Mouse (Mus musculus) lung, embryonic 15.5 days (tissue): ENCODE data around the gene Ovol3. TPM values are rescaled to one million over a fixed set of nuclear protein-coding genes. Genes with fewer than 3 reads are reported as not detected.
"Not testable (repeated sequence)": the region's sequence is repeated elsewhere in the genome, so short reads cannot be mapped to it uniquely, and the experiment has no call there.

Experiments
- ATAC-seq: fragments of 200-750 bp; cut with Nextera tagmentation; 2 replicates; pipeline ENCODE4 v1.8.0; 2017; ENCODE audit warnings: moderate number of reproducible peaks, borderline replicate concordance; ENCODE audit not compliant: low FRiP score, low TSS enrichment; ENCODE audit errors: extremely low read depth
- H3K27ac ChIP-seq: fragments of 300-500 bp; sonication (generic); 2 replicates; pipeline ENCODE4 v1.5.1; 2015; ENCODE audit warnings: moderate library complexity, mild to moderate bottlenecking, inconsistent platforms
- H3K27me3 ChIP-seq: fragments of 300-500 bp; sonication (generic); 2 replicates; pipeline ENCODE4 v1.6.1; 2015; ENCODE audit warnings: inconsistent platforms
- H3K36me3 ChIP-seq: fragments of 300-500 bp; sonication (generic); 2 replicates; pipeline ENCODE4 v1.6.1; 2015; ENCODE audit warnings: inconsistent platforms
- H3K4me1 ChIP-seq: fragments of 300-500 bp; sonication (generic); 2 replicates; pipeline ENCODE4 v1.6.1; 2015; ENCODE audit warnings: inconsistent platforms
- H3K4me2 ChIP-seq: fragments of 300-500 bp; sonication (generic); 2 replicates; pipeline ENCODE4 v1.6.1; 2015; ENCODE audit warnings: inconsistent platforms, mild to moderate bottlenecking, moderate library complexity
- H3K4me3 ChIP-seq: fragments of 300-500 bp; sonication (generic); 2 replicates; pipeline ENCODE4 v1.5.1; 2015; ENCODE audit warnings: mild to moderate bottlenecking, inconsistent platforms
- H3K9ac ChIP-seq: fragments of 300-500 bp; sonication (generic); 2 replicates; pipeline ENCODE4 v1.6.1; 2015; ENCODE audit warnings: inconsistent platforms
- H3K9me3 ChIP-seq: fragments of 300-500 bp; sonication (generic); 2 replicates; pipeline ENCODE4 v1.6.1; 2016; ENCODE audit warnings: inconsistent platforms
- WGBS: fragments of 180-500 bp; shearing (Covaris S2); methylation state at CpG from one replicate; pipeline ENCODE4 v1.1.7; 2015; 5-methylcytosine and 5-hydroxymethylcytosine counted together
- polyA plus RNA-seq: library from polyadenylated mRNA; unstranded; fragments of >200 nt; fragmentation: Nextera tagmentation; extraction: Ambion mirVana; gene quantifications from 2 replicates; pipeline ENCODE4 v1.2.1, GENCODE M21; 2015

Ovol3 gene
- polyA plus RNA-seq, 1 experiment from 2014 or later: not detected

DNA sequence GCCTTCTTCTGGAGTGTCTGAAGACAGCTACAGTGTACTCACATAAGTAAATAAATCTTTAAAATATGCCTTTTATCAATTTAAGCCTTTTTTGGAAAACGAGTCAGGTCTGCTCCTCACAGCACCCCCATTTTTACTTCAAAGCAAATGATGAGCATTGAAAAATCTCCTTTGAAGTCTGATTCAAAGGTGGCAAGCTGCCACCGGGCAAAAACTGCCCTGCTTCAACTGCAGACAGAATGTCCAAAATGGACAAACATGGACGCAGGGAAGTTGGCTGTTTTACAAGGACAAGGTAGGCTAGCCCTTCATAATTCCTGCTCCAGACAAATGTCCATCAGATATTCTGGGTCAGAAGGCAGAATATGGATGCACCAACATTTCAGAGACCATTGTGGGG lies 14.1 kb downstream of the Ovol3 start:
- 71% methylated on average over 3 of the region's 3 CpGs for WGBS
- ATAC-seq: no peak

DNA sequence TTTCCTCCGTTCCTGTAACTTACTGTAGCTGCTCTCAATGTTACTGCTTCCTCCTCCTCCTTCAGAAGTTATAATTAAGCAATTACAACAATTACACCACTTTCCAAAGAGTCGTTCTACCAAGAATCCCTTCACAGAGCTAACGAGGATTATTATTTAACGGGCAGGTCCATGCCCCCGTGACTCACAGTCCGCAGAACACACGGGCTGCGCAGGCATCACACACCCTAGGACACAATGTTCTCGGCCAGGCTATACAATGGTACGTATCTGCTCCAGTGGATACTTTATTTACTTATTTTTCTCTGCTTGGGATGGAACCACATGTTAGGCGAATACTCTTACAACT lies 15.5 kb downstream of the Ovol3 start:
- WGBS: 21% methylated on average over 11 of the region's 11 CpGs

More for the DNA sequence above, 14.1 kb downstream of the Ovol3 start:
- no peak overlapping the region for H3K27ac ChIP-seq
- H3K9ac ChIP-seq: no peak overlapping the region
- H3K4me3 ChIP-seq: no peak overlapping the region
- no peak overlapping the region for H3K4me2 ChIP-seq
- no peaks in the 10 kb centered on the region for H3K27me3 ChIP-seq
- peaks cover 31% of the 10 kb centered on the region for H3K36me3 ChIP-seq
- peaks cover 6% of the 10 kb centered on the region; the same call in 1 of the 2 replicates for H3K4me1 ChIP-seq
- H3K9me3 ChIP-seq: no peaks in the 10 kb centered on the region

DNA sequence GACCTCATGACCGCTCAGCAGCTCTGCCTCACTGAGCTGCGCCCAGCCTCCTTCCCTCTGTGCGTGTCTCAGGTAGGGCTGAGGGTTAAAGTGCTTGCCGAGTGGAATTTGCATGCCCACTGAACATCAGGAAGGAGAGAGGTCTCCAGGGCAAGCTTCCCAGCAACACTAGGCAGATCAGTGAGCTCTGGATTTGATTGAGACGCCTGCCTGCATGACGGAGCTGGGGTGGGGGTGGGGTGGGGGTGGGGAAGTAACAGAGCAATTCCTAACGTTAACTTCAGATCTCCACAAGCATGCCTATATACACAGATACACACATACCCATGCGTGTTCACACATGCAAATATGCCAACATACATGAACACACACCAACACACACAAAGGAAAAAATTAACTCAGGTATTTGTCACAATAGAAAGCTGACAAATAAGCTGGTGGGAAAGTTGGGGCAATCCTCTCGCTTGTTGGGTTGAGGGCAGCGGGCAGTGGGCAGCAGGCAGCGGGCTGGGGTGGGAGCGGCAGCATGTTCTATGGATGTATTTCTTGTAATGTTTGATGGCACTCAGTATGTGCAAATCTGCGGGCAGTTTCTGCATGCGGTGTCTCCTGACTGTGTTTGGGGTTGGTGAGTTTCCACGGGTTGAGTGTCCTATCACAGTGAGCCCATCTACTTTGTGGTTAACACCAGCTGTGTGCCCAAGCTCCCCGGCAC lies 16.1 kb downstream of the Ovol3 start:
- Histone ChIP-seq H3K4me2 (peak overlapping the region; percentile 94), H3K4me3 (peak overlapping the region; percentile 50), H3K36me3 (peaks cover 17% of the 10 kb centered on the region), H3K27me3 (no peaks in the 10 kb centered on the region), H3K27ac (peak overlapping the region; percentile 51), H3K9ac (peak overlapping the region; percentile 59), H3K4me1 (peaks cover 6% of the 10 kb centered on the region; the same call in 1 of the 2 replicates), H3K9me3 (no peaks in the 10 kb centered on the region)
- peak; percentile 62; the same call in 1 of the 2 replicates for ATAC-seq
- 3% methylated on average over 16 of the region's 16 CpGs for WGBS

More for the DNA sequence above, 15.5 kb downstream of the Ovol3 start:
- ATAC-seq: no peak
- Histone ChIP-seq H3K4me3 (peak overlapping the region; percentile 50), H3K9me3 (no peaks in the 10 kb centered on the region), H3K4me2 (peak overlapping the region; percentile 94), H3K27ac (no peak overlapping the region), H3K4me1 (peaks cover 6% of the 10 kb centered on the region; the same call in 1 of the 2 replicates), H3K36me3 (peaks cover 19% of the 10 kb centered on the region), H3K27me3 (no peaks in the 10 kb centered on the region), H3K9ac (peak overlapping the region; percentile 59)

DNA sequence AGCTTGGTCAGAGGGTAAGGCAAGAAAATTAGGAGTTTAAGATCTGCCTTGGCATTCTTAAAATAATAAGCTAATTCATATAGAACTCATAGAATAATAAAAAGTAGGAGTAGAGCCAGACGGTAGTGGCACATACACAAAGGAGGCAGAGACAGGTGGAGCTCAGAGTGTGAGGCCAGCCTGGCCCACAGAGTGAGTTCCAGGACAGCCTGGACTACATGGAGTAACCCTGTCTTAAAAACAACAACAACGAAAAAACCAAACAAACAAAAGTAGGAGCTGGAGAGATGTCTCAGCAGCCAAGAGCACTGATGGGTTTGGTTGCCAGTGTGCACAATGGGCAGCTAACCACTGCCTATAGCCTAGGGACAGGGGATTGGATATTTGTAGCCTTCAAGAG lies 18.2 kb downstream of the Ovol3 start:
- no peak overlapping the region for H3K27ac ChIP-seq
- WGBS: 68% methylated on average over 2 of the region's 2 CpGs
- peaks cover 6% of the 10 kb centered on the region; the same call in 1 of the 2 replicates for H3K4me1 ChIP-seq
- no peaks in the 10 kb centered on the region for H3K36me3 ChIP-seq
- H3K4me2 ChIP-seq: no peak overlapping the region
- no peak for ATAC-seq
- H3K9me3 ChIP-seq: no peaks in the 10 kb centered on the region
- no peak overlapping the region for H3K9ac ChIP-seq
- no peaks in the 10 kb centered on the region for H3K27me3 ChIP-seq
- H3K4me3 ChIP-seq: no peak overlapping the region

DNA sequence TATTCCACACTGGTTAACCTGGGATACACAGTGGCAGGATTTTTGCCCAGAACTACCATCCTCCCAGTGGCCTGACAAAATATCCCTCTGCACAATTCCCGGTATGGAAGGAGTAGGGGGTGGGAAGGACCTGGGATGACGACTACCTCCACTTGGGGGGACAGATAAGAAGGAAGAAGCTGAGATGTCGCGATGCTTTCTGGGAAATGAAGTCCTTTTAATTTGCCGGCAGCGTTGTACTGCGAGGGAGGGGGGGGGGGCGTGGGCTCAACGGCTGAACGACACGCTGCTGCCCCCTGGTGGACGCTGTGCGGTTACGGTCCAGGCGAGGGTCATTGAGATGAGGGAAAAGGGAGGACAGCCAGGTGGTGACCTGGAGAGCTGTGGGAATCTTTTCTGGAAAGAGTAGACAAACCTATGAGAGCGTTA lies 18.8 kb downstream of the Ovol3 start:
- Histone ChIP-seq H3K9ac (no peak overlapping the region; the same call in 1 of the 2 replicates), H3K27ac (no peak overlapping the region), H3K4me1 (peaks cover 6% of the 10 kb centered on the region; the same call in 1 of the 2 replicates), H3K9me3 (no peaks in the 10 kb centered on the region), H3K4me2 (peak overlapping the region; percentile 49), H3K4me3 (peak overlapping the region; percentile 16; the same call in 1 of the 2 replicates), H3K36me3 (no peaks in the 10 kb centered on the region), H3K27me3 (no peaks in the 10 kb centered on the region)
- under 1% methylated on average over 16 of the region's 16 CpGs for WGBS
- peak; percentile 60 for ATAC-seq

DNA sequence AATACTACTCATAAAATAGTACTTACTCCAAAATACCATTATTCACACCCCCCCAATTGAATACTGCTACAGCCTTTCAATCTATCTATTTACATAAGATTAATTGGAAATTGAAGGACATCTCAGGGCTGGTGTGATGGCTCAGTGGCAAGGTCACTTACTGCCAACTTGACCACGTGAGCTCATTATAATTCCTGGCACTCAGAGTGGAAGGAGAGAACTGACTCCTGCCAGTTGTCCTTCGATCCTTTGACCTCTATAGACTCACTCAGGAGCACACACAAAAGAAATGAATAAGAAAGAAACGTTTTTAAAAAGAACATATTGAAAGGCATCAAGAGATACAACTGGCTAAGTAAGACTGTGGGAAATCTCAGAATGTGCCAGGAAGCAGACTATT lies 19.6 kb downstream of the Ovol3 start:
- WGBS: 88% methylated on average over 3 of the region's 3 CpGs
- no peaks in the 10 kb centered on the region for H3K36me3 ChIP-seq
- H3K9me3 ChIP-seq: no peaks in the 10 kb centered on the region
- H3K4me3 ChIP-seq: no peak overlapping the region
- no peak overlapping the region for H3K4me2 ChIP-seq
- H3K4me1 ChIP-seq: peaks cover 6% of the 10 kb centered on the region; the same call in 1 of the 2 replicates
- H3K27ac ChIP-seq: no peak overlapping the region
- H3K27me3 ChIP-seq: no peaks in the 10 kb centered on the region
- no peak for ATAC-seq
- no peak overlapping the region for H3K9ac ChIP-seq

DNA sequence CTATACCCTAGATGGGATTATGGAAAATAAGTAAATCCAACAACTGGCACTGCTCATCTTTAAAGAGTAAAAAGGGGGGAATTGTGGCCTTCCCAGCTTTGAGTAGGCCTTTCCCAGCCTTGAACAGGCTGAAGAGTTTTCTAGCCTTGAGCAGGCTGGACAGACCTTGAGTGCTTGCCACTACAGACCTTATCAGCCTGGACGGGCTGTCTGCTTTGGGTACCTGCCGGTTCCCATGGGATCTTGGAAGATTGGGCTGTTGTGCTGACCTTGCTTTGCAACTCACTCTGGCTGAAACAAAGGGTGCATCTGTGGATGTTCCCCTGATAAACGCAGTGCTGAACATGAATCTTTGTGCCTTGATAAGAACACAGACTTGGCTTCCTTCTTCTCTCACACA lies 21.6 kb downstream of the Ovol3 start:
- Histone ChIP-seq H3K36me3 (no peaks in the 10 kb centered on the region), H3K4me1 (peaks cover under 1% of the 10 kb centered on the region; the same call in 1 of the 2 replicates), H3K9ac (no peak overlapping the region), H3K27me3 (no peaks in the 10 kb centered on the region), H3K4me3 (no peak overlapping the region), H3K4me2 (no peak overlapping the region), H3K9me3 (no peaks in the 10 kb centered on the region), H3K27ac (no peak overlapping the region)
- ATAC-seq: no peak
- WGBS: 73% methylated on average over 3 of the region's 3 CpGs

DNA sequence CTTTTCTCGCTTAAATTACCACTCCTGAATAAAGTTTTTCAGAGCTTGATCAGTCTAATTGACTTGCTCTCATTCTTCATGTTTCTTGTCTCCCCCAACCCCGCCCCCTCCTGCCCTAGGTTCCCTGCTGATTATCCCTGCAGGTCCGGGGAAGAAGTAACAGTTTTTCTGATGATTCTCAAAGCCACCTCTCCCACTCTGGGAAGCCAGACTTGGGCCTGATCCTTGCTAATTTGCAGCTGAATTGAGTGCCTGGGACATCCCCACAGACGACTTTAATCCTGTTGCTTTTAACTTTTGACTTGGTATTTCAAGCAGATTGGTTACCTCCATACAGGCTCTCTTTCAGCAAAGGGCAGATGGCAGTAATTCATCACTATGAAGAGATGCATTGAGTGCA lies 24.5 kb downstream of the Ovol3 start:
- no peak overlapping the region for H3K9ac ChIP-seq
- H3K4me2 ChIP-seq: no peak overlapping the region
- WGBS: 24% methylated on average over 4 of the region's 4 CpGs
- no peak for ATAC-seq
- no peak overlapping the region for H3K4me3 ChIP-seq
- no peak overlapping the region for H3K27ac ChIP-seq
- H3K4me1 ChIP-seq: no peaks in the 10 kb centered on the region
- no peaks in the 10 kb centered on the region for H3K36me3 ChIP-seq
- H3K27me3 ChIP-seq: no peaks in the 10 kb centered on the region
- no peaks in the 10 kb centered on the region for H3K9me3 ChIP-seq

DNA sequence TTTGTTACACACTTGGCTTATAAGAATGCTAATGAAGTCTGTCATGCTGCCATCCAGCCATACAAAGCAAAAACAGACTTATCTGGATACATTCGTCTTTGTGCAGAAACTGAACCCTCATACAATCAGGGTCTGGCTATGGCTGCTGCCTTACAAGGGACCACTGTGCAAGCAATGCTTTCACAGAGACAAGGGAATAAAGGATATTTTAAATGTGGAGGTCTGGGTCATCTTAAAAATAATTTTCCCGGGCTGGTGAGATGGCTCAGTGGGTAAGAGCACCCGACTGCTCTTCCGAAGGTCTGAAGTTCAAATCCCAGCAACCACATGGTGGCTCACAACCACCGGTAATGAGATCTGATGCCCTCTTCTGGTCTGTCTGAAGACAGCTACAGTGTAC lies 29.2 kb downstream of the Ovol3 start:
- H3K36me3 ChIP-seq, H3K27ac ChIP-seq, H3K4me1 ChIP-seq, H3K27me3 ChIP-seq, H3K9ac ChIP-seq, H3K4me2 ChIP-seq, H3K9me3 ChIP-seq, H3K4me3 ChIP-seq, ATAC-seq: not testable (repeated sequence)
- 47% methylated on average over 5 of the region's 5 CpGs for WGBS

DNA sequence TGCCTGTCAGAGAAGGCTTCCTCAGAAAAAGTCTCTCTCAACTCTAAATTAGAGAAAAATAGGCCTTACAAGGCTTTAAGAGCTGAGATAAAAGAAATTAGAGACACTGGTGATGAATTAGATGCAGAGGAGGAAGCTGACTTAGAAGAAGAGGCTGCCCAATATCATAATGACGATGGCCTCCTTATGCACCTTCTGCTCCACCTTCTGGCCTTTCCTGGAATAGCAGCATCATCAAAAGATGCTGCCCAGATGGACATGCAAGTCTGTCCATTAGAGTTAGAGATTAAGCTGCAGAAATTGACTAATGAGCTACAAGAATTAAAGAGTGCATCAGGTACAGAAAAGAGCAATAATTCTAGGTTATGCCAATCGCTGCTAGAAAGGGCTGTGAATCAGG lies 30.1 kb downstream of the Ovol3 start:
- Histone ChIP-seq H3K27ac (no peak overlapping the region), H3K4me2 (no peak overlapping the region), H3K36me3 (no peaks in the 10 kb centered on the region), H3K27me3 (no peaks in the 10 kb centered on the region), H3K4me3 (no peak overlapping the region), H3K9me3 (no peaks in the 10 kb centered on the region), H3K4me1 (no peaks in the 10 kb centered on the region), H3K9ac (no peak overlapping the region)
- 5% methylated on average over 2 of the region's 2 CpGs for WGBS
- ATAC-seq: no peak

DNA sequence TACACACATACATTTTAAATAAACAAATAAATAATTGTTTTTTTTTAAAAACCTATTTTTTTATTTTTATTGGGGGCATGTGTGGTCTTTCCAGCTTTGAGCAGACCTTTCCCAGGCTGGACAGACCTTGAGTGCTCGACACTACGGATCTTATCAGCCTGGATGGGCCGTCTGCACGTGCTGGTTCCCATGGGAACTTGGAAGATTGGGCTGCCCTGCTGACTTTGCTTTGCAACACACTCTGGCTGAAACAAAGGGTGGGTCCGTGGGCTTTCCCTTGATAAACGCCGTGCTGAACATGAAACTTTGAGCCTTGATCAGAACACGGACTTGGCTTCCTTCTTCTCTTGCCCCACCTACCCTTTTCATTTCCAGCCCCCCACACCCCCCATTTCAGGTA lies 31.1 kb downstream of the Ovol3 start:
- Histone ChIP-seq H3K9me3 (no peaks in the 10 kb centered on the region), H3K9ac (no peak overlapping the region), H3K27ac (no peak overlapping the region), H3K4me2 (no peak overlapping the region), H3K27me3 (no peaks in the 10 kb centered on the region), H3K4me1 (no peaks in the 10 kb centered on the region), H3K4me3 (no peak overlapping the region), H3K36me3 (no peaks in the 10 kb centered on the region)
- WGBS: 15% methylated on average over 8 of the region's 8 CpGs
- ATAC-seq: no peak

DNA sequence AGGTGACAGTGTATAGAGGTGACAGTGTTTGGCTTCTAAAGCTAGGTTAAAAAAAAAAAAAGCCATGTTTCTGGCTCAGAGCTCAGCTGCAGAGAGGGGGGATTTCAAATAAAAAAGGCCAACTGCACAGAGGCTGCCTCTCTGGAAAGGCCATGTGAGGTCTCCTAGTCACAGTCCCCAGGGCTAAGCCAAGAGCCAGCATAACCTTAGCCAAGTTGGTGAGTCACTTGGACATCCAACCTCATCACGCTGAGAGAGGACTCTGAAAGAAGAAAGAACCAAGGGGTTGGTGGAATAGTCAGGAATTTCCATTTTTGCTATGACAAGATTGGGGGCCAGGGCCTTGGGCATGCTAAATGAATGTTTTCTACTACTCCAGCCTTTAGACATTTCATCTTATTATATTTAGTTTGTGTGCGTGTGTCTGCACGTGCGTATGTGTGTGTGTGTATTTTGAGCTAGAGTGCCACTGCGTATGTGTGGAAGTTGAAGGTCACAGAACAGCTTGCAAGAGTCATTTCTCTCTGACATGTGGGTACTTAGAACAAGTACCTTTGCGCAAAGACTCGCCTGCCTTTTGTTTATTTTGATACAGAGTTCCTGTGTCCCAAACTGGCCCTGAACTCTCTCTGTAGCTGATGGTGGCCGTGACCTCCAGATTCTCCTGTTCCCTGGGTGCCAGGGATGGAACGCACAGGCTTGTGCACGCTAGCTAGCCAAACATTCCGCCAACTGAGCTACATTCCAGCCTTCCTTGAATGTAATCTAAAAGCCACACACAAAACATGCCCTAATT lies 32.4 kb downstream of the Ovol3 start:
- no peaks in the 10 kb centered on the region for H3K9me3 ChIP-seq
- no peak overlapping the region for H3K9ac ChIP-seq
- peaks cover 7% of the 10 kb centered on the region for H3K4me1 ChIP-seq
- H3K4me3 ChIP-seq: no peak overlapping the region
- no peaks in the 10 kb centered on the region for H3K27me3 ChIP-seq
- 43% methylated on average over 11 of the region's 11 CpGs for WGBS
- no peak for ATAC-seq
- no peak overlapping the region for H3K27ac ChIP-seq
- no peaks in the 10 kb centered on the region for H3K36me3 ChIP-seq
- H3K4me2 ChIP-seq: no peak overlapping the region
